Mouse (Mus musculus) E14TG2a.4 (cell line): ENCODE measurements around the gene Prrxl1.

Source experiments
- CTCF ChIP-seq: conservative IDR thresholded peaks from 2 replicates; pipeline ENCODE4 v1.5.1; 2014; ENCODE audit warnings: low read length
- POU5F1 ChIP-seq: IDR thresholded peaks from 2 replicates; pipeline ENCODE4 v1.6.1; 2014; ENCODE audit warnings: low read length, borderline replicate concordance

- TF ChIP-seq CTCF = no peak
- no peak for TF ChIP-seq POU5F1
Measured at GRCm38 (mm10) chr14:32624811-32625210, 25.6 kb downstream of the Prrxl1 start.
